Mouse (Mus musculus) testis, adult 2 months (tissue): ENCODE results near the gene St6galnac3. TPM values are rescaled to one million over a fixed set of nuclear protein-coding genes. Genes with fewer than 3 reads are reported as not detected.

ENCODE experiments used
- H3K27ac ChIP-seq: fragments of 200-500 bp; 2 replicates; pipeline ENCODE4 v1.5.1; 2012; ENCODE audit warnings: low read depth, low read length; ENCODE audit not compliant: control insufficient read depth, insufficient read depth
- H3K27me3 ChIP-seq: fragments of 200-500 bp; 2 replicates; pipeline ENCODE4 v1.6.1; 2012; ENCODE audit warnings: mild to moderate bottlenecking, low read length, moderate library complexity; ENCODE audit not compliant: control insufficient read depth, insufficient read depth
- H3K36me3 ChIP-seq: fragments of 200-500 bp; 2 replicates; pipeline ENCODE4 v1.6.1; 2012; ENCODE audit warnings: mild to moderate bottlenecking, low read length; ENCODE audit not compliant: control insufficient read depth, insufficient read depth
- H3K4me1 ChIP-seq: fragments of 200-500 bp; 2 replicates; pipeline ENCODE4 v1.6.1; 2012; ENCODE audit warnings: low read length; ENCODE audit not compliant: control insufficient read depth, insufficient read depth
- H3K4me3 ChIP-seq: fragments of 200-500 bp; 2 replicates; pipeline ENCODE4 v1.5.1; 2012; ENCODE audit warnings: low read depth, mild to moderate bottlenecking, low read length, moderate library complexity, mixed read lengths; ENCODE audit not compliant: control insufficient read depth
- CTCF ChIP-seq: fragments of 200-500 bp; IDR thresholded peaks from 2 replicates; pipeline ENCODE4 v1.5.1; 2012; ENCODE audit warnings: low read depth, mild to moderate bottlenecking, inconsistent platforms, low read length, moderate library complexity; ENCODE audit not compliant: control insufficient read depth, insufficient read depth, insufficient replicate concordance
- POLR2A ChIP-seq: fragments of 200-500 bp; IDR thresholded peaks from 2 replicates; pipeline ENCODE4 v1.6.1; 2012; ENCODE audit warnings: low read depth, mild to moderate bottlenecking, inconsistent platforms, low read length, moderate library complexity; ENCODE audit not compliant: control insufficient read depth
- polyA plus RNA-seq: library from polyadenylated mRNA; depleted of rRNA; stranded (reverse); fragments of >200 nt; gene quantifications from 2 replicates; pipeline ENCODE4 v1.2.3, GENCODE M21; 2012

The St6galnac3 gene
- polyA plus RNA-seq, 1 experiment: 2.2 TPM

DNA sequence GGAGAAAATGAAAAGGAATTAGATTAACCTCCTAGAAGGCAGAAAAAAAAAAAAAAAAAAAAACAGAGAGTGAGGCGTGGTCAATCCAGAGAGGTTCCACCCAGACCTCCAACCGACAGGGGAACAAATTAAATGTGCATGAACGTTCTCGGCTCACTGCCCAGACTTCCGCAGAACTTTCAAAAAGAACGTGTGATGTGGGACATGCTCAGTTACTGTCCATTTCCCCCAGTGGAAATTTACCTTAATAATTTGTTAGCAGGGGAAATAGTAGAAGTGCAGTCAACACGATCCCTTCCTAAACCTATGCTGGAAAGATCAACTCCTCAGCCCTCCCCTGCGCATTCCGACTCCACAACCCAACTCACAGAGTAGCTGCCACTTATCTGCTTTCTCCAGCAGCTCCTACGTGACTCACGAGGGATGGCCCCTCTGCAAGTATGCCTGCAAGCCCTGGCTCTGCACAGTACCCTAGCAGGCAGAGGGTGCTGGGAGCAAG lies 35.1 kb downstream of the St6galnac3 start:
- no peak overlapping the region for H3K27ac ChIP-seq
- TF ChIP-seq CTCF (no peak), POLR2A (no peak)
- no peak overlapping the region for H3K4me3 ChIP-seq
- no peaks in the 10 kb centered on the region for H3K27me3 ChIP-seq
- H3K36me3 ChIP-seq: no peaks in the 10 kb centered on the region
- no peaks in the 10 kb centered on the region for H3K4me1 ChIP-seq

DNA sequence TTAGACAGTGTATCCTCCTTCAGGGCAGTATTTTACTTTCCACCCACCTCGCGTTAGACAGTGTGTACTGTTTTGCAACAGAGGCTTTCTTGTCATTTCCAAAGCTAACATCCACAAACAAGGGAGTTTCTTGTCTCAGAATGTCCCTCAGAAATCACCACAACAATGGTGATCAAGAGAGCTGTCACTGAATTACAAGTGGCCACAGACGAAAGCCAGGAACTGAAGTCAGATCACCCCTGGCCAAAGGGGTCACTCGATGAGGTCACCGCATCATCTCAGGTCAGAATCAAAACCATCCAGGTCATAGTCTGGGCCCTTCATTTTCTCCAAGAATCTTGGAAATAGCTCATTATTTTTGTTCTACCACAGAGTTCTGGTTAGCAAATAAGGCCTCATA lies 37.1 kb downstream of the St6galnac3 start:
- H3K4me3 ChIP-seq: no peak overlapping the region
- H3K27me3 ChIP-seq: no peaks in the 10 kb centered on the region
- no peaks in the 10 kb centered on the region for H3K36me3 ChIP-seq
- no peaks in the 10 kb centered on the region for H3K4me1 ChIP-seq
- no peak overlapping the region for H3K27ac ChIP-seq
- no peak for TF ChIP-seq CTCF
- TF ChIP-seq POLR2A: no peak

DNA sequence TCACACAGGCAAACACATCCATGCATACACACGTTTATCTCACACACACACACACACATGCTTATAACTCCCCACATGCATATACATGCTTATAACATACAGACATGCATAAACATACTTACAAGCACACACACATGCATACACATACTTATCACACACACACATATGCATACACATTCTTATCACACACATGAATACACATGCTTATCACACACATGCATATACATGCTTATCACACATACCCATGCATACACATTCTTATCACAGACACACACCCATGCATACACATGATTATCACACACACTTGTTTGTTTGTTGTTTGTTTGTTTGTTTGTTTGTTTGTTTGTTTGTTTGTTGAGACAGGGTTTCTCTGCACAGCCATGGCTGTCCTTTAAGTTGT lies 40.1 kb downstream of the St6galnac3 start:
- H3K4me3 ChIP-seq: no peak overlapping the region
- TF ChIP-seq POLR2A (no peak), CTCF (no peak)
- H3K27me3 ChIP-seq: no peaks in the 10 kb centered on the region
- no peak overlapping the region for H3K27ac ChIP-seq
- no peaks in the 10 kb centered on the region for H3K36me3 ChIP-seq
- H3K4me1 ChIP-seq: no peaks in the 10 kb centered on the region

DNA sequence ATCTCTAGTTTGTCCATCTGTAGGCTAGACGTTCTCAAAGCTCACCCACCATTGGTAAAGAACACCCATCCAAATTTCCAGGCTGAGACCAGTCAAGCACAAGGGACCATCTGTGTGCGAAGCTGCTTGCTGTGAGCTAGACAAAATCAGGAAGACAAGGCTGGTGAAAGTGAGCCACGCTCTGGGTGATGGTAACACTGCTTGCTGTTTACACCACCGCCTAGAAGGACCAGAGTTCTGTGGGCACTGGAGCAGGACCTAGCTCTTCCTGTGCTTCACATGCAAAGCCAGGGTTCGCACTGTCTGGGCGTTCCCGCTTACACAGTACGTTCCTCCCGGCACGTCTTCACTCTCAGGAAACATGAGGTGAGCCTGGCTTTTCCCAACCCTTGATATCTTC lies 42.7 kb downstream of the St6galnac3 start:
- no peak for TF ChIP-seq CTCF
- no peak for TF ChIP-seq POLR2A
- H3K27ac ChIP-seq: no peak overlapping the region
- H3K27me3 ChIP-seq: no peaks in the 10 kb centered on the region
- no peaks in the 10 kb centered on the region for H3K4me1 ChIP-seq
- no peaks in the 10 kb centered on the region for H3K36me3 ChIP-seq
- no peak overlapping the region for H3K4me3 ChIP-seq

DNA sequence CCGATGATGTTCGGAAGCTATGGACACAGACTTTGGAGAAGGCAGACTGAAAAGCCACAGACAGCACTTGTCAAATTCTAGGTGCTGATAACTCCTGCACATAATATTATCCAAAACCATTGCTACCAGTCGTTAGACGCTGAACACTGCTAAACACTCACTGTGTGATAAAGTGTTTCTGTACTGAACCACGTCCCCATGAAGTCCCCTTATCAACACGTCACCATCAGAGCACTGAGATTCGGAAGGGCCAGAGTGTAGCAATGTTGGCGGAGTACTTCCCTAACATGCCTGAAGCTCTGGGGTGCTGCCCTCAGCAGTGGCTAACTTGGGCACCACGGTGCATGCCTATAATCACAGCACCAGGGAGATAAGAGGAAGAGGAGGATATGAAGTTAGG lies 43.3 kb downstream of the St6galnac3 start:
- Histone ChIP-seq H3K27me3 (no peaks in the 10 kb centered on the region), H3K36me3 (no peaks in the 10 kb centered on the region), H3K4me1 (no peaks in the 10 kb centered on the region), H3K4me3 (no peak overlapping the region), H3K27ac (no peak overlapping the region)
- TF ChIP-seq CTCF: no peak
- no peak for TF ChIP-seq POLR2A

DNA sequence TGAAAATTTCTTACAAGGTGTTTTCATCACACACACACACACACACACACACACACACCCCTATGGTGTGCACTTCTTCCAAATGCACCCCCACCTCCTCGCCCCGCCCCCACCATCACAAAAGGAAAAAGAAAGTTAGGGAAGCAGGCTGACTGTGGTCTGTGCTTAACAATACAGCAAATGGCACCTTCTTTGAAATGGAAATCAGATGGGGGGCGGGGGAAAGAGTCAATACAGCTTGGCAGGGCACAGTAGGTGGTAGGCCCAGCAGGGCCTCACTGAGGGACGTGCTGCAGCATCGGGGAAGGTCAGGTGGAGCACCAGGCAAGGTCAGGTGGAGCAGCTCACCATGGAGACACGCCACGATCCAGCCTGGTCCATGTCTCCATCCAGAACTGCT lies 49.1 kb downstream of the St6galnac3 start:
- H3K4me3 ChIP-seq: no peak overlapping the region
- TF ChIP-seq CTCF (no peak), POLR2A (no peak)
- no peak overlapping the region for H3K27ac ChIP-seq
- H3K27me3 ChIP-seq: no peaks in the 10 kb centered on the region
- H3K36me3 ChIP-seq: no peaks in the 10 kb centered on the region
- H3K4me1 ChIP-seq: peaks cover 2% of the 10 kb centered on the region

DNA sequence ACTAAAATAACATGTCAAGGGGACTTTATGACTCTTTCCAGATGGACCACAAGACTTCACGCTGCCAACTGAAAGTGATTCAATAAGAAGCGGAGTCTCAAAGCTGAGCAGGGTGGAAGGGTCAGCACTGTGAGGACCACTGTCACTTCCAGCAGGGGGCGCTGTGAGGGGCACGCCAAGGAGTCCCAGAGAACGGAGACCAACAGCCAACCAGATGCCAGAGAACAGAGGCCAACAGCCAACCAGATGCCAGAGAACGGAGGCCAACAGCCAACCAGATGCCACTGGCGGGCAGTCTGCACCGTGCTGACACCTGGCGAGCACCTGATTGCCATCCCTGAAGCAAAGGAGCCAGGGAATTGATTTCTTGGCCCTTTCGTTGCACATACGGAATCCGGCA lies 49.9 kb downstream of the St6galnac3 start:
- no peaks in the 10 kb centered on the region for H3K27me3 ChIP-seq
- peaks cover 2% of the 10 kb centered on the region for H3K4me1 ChIP-seq
- no peak overlapping the region for H3K27ac ChIP-seq
- peak overlapping the region; percentile 41 for H3K4me3 ChIP-seq
- H3K36me3 ChIP-seq: no peaks in the 10 kb centered on the region
- TF ChIP-seq POLR2A (no peak), CTCF (peak; percentile 95)

DNA sequence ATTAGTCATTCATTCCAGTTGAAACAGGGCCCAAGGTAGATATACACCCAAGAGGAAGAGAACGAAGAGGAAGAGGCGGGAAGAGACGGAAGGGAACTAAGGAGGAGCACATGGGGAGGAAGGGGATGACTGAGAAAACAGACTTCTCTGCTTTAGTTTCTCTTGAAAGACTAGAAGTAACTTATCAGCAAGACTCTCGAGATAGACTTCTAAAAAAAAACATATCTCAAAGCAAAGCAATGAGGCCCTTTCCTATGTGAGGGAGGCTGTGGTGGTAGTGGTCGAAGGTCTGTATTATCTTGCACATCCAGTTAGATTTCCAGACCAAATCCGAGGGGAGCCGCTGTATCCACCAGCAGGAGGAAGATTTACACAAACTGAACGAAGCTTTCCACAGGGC lies 50.6 kb downstream of the St6galnac3 start:
- Histone ChIP-seq H3K27me3 (no peaks in the 10 kb centered on the region), H3K27ac (no peak overlapping the region), H3K36me3 (no peaks in the 10 kb centered on the region), H3K4me1 (peaks cover 2% of the 10 kb centered on the region), H3K4me3 (no peak overlapping the region)
- no peak for TF ChIP-seq POLR2A
- TF ChIP-seq CTCF: no peak
